Mouse (Mus musculus) intestine, embryonic 16.5 days (tissue): ENCODE measurements at regions not wholly inside any gene's neighbourhood (a gene's known extent, or its start where the extent isn't known, plus 50 kb on each side); places are given as distances from the start of the nearest gene placed in this dataset.

Experiments used
- ATAC-seq: fragments of 200-750 bp; cut with Nextera tagmentation; 2 replicates; pipeline ENCODE4 v1.8.0; 2017; ENCODE audit warnings: moderate TSS enrichment, moderate library complexity
- H3K27ac ChIP-seq: fragments of 300-500 bp; sonication (generic); 2 replicates; pipeline ENCODE4 v1.5.1; 2014; ENCODE audit warnings: mild to moderate bottlenecking, low read length
- H3K27me3 ChIP-seq: fragments of 300-500 bp; sonication (generic); replicated peaks from 2 replicates; pipeline ENCODE4 v1.6.1; 2014; ENCODE audit warnings: low read length, control low read depth, mixed read lengths; ENCODE audit not compliant: control insufficient read depth, insufficient read depth
- H3K36me3 ChIP-seq: fragments of 300-500 bp; sonication (generic); 2 replicates; pipeline ENCODE4 v1.6.1; 2014; ENCODE audit warnings: low read length, control low read depth; ENCODE audit not compliant: control insufficient read depth, insufficient read depth
- H3K4me1 ChIP-seq: fragments of 300-500 bp; sonication (generic); 2 replicates; pipeline ENCODE4 v1.6.1; 2014; ENCODE audit warnings: low read length, control low read depth, mixed read lengths; ENCODE audit not compliant: control insufficient read depth, insufficient read depth
- H3K4me2 ChIP-seq: fragments of 300-500 bp; sonication (generic); 2 replicates; pipeline ENCODE4 v1.6.1; 2014; ENCODE audit warnings: low read depth, low read length, control low read depth
- H3K4me3 ChIP-seq: fragments of 300-500 bp; sonication (generic); 2 replicates; pipeline ENCODE4 v1.5.1; 2014; ENCODE audit warnings: mild to moderate bottlenecking, low read length
- H3K9ac ChIP-seq: fragments of 300-500 bp; sonication (generic); 2 replicates; pipeline ENCODE4 v1.6.1; 2014; ENCODE audit warnings: low read depth, low read length
- H3K9me3 ChIP-seq: fragments of 300-500 bp; sonication (generic); 2 replicates; pipeline ENCODE4 v1.6.1; 2016; ENCODE audit warnings: low read length, control low read depth; ENCODE audit not compliant: control insufficient read depth
- WGBS: fragments of 180-500 bp; shearing (Covaris S2); extraction: QIAGEN DNeasy Blood & Tissue Kit; methylation state at CpG from one replicate; pipeline ENCODE4 v1.1.7; 2014; 5-methylcytosine and 5-hydroxymethylcytosine counted together

DNA sequence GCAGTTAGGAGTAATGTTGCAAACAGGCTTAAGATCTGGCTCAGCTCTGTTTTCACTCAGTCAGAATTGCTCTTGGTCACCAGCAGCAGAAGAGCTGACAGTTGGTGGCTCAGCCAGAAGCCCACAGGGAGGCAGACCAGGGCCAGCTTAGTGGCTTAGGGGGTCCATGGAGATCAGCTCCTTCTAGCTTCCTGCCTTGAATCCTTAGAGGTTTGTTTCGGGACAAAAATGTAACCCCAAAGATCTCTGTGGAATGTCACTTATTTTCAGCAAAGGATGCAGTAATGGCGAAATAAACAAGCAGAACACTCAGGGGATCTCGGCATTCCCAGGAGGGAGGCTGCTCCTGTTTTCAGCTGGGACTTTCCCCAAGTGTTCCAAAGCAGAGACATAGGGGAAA is 247.8 kb downstream of the 1500009L16Rik start:
- WGBS, result 53% methylated on average over 3 of the region's 3 CpGs

DNA sequence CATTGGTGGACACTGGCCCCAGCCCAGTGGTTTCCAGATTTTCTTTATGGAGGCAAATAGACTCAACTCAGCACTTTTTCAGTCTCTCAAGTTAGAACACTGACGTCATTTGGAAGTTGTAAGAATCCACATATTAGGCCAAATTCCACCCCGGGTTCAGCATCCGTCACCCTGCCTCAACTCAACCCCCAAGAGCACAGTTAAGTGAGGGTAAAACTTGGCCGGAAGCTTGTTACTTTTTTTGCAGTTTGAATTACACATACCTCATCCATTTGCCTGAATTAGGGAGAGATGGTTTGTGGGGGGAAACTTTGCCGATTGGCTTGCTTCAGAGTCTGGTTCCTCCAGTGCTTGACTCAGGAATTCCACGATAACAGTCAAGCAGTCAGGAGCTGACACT is 251.9 kb downstream of the 1500009L16Rik start:
- 72% methylated on average over 6 of the region's 6 CpGs for WGBS
- no peak overlapping the region for H3K4me3 ChIP-seq

More for the DNA sequence above, 247.8 kb downstream of the 1500009L16Rik start:
- H3K27ac ChIP-seq, result no peak overlapping the region
- H3K9ac ChIP-seq, result no peak overlapping the region
- H3K4me2 ChIP-seq, result no peak overlapping the region
- H3K27me3 ChIP-seq, result no peaks in the 10 kb centered on the region
- no peaks in the 10 kb centered on the region for H3K9me3 ChIP-seq
- ATAC-seq, result no peak
- no peaks in the 10 kb centered on the region for H3K4me1 ChIP-seq
- H3K36me3 ChIP-seq, result no peaks in the 10 kb centered on the region
- H3K4me3 ChIP-seq, result no peak overlapping the region

DNA sequence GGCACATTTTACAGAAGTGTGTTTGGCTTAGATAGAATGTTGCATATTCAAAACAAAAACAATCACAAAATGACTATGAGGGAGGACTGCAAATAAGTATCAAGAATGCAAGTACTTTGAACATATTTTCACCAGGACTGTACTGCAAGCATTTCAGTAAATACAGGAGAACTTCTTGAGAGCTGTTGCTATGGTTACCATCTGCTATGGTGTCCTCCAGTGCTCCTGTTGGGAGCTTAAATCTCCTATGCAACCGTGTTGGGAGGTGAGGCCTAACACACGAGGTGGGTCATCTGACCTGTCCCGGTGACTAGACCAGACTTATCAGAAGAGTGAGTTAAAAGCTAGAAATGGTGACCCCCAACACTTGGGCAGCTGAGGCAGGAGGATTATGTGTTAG is 253.9 kb downstream of the 1500009L16Rik start:
- Histone ChIP-seq H3K9me3 (no peaks in the 10 kb centered on the region), H3K4me1 (no peaks in the 10 kb centered on the region), H3K9ac (no peak overlapping the region), H3K4me2 (no peak overlapping the region), H3K4me3 (no peak overlapping the region), H3K27me3 (no peaks in the 10 kb centered on the region), H3K36me3 (no peaks in the 10 kb centered on the region), H3K27ac (no peak overlapping the region)
- WGBS, result 39% methylated on average over 3 of the region's 3 CpGs
- no peak for ATAC-seq

More for the DNA sequence above, 251.9 kb downstream of the 1500009L16Rik start:
- ATAC-seq, result no peak
- no peaks in the 10 kb centered on the region for H3K4me1 ChIP-seq
- no peak overlapping the region for H3K9ac ChIP-seq
- no peaks in the 10 kb centered on the region for H3K9me3 ChIP-seq
- no peaks in the 10 kb centered on the region for H3K27me3 ChIP-seq
- no peak overlapping the region for H3K27ac ChIP-seq
- H3K4me2 ChIP-seq, result no peak overlapping the region
- H3K36me3 ChIP-seq, result no peaks in the 10 kb centered on the region

DNA sequence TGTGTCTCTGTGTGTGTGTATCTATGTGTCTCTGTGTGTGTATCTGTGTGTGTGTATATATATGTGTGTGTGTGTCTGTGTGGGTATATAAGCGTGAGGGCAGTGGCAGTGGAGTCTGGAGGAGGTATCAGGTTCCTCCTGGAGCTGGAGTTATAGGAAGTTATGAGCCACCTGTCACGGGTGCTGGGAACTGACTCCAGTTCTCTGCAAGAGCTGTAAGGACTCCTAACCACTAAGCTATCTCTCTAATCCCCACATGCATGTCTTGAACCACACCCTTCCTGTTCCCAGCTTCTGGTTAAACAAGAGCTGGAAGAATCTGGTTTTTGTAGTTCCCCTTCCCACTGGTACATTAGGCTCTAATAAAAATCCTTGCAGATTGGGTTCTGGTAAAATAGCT is 257.3 kb downstream of the 1500009L16Rik start:
- H3K4me1 ChIP-seq, result no peaks in the 10 kb centered on the region
- no peaks in the 10 kb centered on the region for H3K36me3 ChIP-seq
- no peaks in the 10 kb centered on the region for H3K27me3 ChIP-seq
- WGBS, result 64% methylated on average over 2 of the region's 2 CpGs
- no peak overlapping the region for H3K27ac ChIP-seq
- no peak for ATAC-seq
- H3K4me2 ChIP-seq, result no peak overlapping the region
- no peak overlapping the region for H3K4me3 ChIP-seq
- no peaks in the 10 kb centered on the region for H3K9me3 ChIP-seq
- no peak overlapping the region for H3K9ac ChIP-seq

DNA sequence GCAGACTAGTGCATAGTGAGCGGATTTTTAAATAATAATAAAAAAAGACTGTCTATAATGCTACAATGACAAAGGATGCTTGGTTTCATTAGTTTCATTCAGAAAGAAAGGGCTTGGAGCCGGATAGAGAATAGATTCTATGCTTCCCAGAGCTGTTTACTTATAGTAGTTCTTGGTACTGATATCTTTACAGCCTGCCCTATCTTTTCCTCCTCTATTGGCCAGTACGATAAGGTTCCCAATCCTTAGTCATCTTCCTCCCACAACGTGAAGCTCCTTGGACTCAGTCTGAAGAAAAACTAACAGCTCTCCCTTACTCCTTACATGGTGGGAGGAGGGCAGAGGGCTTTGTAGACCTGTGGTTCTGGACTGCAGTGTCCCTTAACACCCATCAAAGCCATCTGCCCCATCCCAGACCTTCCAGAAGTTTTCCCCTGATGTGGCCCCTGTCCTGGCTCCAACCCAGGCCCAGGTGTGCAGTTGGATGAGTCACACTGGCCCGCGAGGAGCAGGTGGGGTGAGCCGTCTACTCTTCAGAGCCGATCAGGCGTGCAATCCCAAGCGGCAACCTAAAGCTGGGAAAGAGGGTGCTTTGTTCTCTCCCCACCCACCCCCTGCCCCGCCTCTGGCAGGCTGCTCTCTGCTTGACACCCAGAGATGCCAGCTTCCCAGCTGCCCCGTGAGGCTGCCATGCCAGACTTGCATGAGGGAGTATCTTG is 262.2 kb downstream of the 1500009L16Rik start:
- Histone ChIP-seq H3K27ac (no peak overlapping the region), H3K9ac (no peak overlapping the region), H3K4me3 (no peak overlapping the region), H3K4me2 (no peak overlapping the region), H3K9me3 (no peaks in the 10 kb centered on the region), H3K36me3 (no peaks in the 10 kb centered on the region), H3K27me3 (no peaks in the 10 kb centered on the region), H3K4me1 (no peaks in the 10 kb centered on the region)
- peak; percentile 83 for ATAC-seq
- 61% methylated on average over 12 of the region's 12 CpGs for WGBS

DNA sequence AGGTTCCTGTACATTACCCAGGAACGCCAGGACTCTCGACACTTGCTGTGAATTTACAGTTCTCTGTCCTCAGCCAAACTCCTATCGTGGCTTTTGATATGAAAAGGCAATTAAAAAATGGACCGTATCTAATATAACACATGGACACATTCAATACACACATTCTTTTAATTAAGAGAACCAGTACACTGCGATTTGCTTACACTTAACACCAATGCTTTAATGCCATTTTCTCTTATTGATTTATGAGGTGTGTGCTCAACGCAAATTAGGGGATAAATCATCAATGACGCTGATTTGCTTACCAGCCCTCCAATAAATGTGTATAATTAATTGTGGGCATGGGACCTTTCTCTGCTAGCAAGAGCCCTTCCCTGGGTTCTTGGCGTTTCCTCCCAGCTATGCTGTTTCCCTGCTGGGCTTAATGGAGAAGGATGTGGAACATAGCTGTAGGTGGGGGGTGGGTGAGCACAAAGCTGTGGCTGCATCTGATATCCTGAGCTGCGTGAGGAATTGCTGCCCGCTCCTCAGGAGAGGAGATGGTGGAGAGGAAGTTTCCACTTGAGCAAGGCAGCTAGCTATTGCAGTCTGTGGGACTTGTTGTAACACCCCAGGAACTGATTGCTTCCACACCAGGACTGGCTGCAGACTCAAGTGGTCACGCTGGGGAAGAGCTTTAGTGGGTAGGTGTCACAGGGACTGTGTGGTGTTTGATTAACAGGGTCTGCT is 270.1 kb downstream of the 1500009L16Rik start:
- H3K9me3 ChIP-seq, result no peaks in the 10 kb centered on the region
- H3K36me3 ChIP-seq, result no peaks in the 10 kb centered on the region
- H3K27me3 ChIP-seq, result no peaks in the 10 kb centered on the region
- no peak overlapping the region for H3K9ac ChIP-seq
- H3K27ac ChIP-seq, result peak overlapping the region; percentile 4; the same call in 1 of the 2 replicates
- H3K4me2 ChIP-seq, result no peak overlapping the region
- ATAC-seq, result peak; percentile 33; the same call in 1 of the 2 replicates
- peaks cover 6% of the 10 kb centered on the region; the same call in 1 of the 2 replicates for H3K4me1 ChIP-seq
- WGBS, result 52% methylated on average over 11 of the region's 11 CpGs
- H3K4me3 ChIP-seq, result no peak overlapping the region

DNA sequence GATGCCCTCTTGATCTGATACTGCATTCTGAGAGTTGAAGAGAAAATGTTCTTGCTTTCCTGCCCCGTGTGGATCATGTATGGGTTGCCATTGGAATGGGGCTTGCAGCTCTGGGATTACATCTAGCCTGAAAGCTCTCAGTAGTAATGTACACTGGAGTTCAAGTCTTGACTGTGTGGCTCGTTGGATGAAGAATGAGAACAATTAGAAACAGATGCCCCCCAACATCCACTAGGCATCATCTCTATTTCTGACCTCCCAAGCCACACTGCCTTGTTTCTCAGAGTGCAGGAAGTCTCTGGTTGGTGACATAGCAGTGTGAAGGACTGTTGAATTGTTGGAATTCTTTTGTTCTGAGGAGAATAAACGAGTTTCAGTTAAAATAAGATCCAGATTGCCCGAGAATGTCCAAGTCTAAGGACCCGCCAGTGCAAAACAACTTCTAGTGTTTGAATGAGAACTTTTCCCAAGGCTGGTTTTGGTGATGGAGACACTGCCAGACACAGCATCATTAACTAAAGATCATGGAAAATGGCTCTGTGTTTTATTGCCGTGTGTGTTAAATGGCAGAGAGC is 272.4 kb downstream of the 1500009L16Rik start:
- Histone ChIP-seq H3K4me1 (peaks cover 6% of the 10 kb centered on the region; the same call in 1 of the 2 replicates), H3K9ac (no peak overlapping the region), H3K27me3 (no peaks in the 10 kb centered on the region), H3K4me2 (no peak overlapping the region), H3K36me3 (no peaks in the 10 kb centered on the region), H3K4me3 (no peak overlapping the region), H3K27ac (peak overlapping the region; percentile 47), H3K9me3 (no peaks in the 10 kb centered on the region)
- no peak for ATAC-seq
- 43% methylated on average over 6 of the region's 6 CpGs for WGBS

DNA sequence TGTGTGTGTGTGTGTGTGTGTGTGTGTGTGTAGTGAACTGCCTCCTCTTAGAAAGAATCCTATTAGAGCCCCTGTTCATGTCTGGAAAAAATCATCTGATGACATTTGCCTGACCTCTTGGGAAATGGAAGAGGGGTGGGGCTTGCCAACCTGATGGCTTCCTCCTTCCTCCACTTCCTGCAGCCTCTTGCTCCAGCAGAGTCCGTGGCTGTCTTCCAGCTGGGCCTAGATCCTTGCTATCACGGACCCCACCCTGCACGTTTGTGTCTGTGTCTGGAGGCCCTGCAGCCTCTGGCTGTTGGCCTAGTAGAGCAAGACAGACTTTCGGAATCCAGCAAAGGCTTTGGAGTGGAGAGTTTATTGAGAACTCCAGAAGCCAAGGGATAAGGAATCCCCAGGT is 273.2 kb downstream of the 1500009L16Rik start:
- no peaks in the 10 kb centered on the region for H3K36me3 ChIP-seq
- H3K9ac ChIP-seq, result no peak overlapping the region
- H3K4me3 ChIP-seq, result no peak overlapping the region
- peak; percentile 77 for ATAC-seq
- peaks cover 6% of the 10 kb centered on the region; the same call in 1 of the 2 replicates for H3K4me1 ChIP-seq
- no peak overlapping the region for H3K4me2 ChIP-seq
- H3K27me3 ChIP-seq, result no peaks in the 10 kb centered on the region
- H3K27ac ChIP-seq, result peak overlapping the region; percentile 47
- WGBS, result 23% methylated on average over 4 of the region's 4 CpGs
- no peaks in the 10 kb centered on the region for H3K9me3 ChIP-seq

DNA sequence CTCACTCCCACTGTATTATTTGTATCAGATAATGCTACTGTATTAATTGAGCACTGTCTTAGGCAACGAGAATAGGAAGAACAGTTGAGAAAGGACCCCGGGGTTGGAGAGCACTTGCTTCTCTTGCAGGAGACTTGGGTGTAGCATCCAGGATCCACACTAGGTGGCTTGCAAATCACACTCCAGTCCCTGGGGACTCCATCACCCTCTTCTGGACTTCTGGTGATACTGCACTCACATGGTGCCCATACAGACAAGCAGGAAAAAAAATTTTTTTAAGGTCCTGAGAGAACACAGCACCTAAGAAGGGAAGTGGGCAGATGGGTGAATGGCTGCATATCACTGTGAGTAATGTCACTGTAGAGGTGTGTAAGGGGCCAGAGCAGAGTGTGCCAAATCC is 273.8 kb downstream of the 1500009L16Rik start:
- peaks cover 6% of the 10 kb centered on the region; the same call in 1 of the 2 replicates for H3K4me1 ChIP-seq
- H3K4me3 ChIP-seq, result no peak overlapping the region
- H3K27ac ChIP-seq, result 0 out of 2 replicates have a peak overlapping the region, but pooled peaks have one; percentile 24
- H3K9ac ChIP-seq, result no peak overlapping the region
- H3K36me3 ChIP-seq, result no peaks in the 10 kb centered on the region
- no peaks in the 10 kb centered on the region for H3K27me3 ChIP-seq
- no peak for ATAC-seq
- 83% methylated on average over 2 of the region's 2 CpGs for WGBS
- H3K9me3 ChIP-seq, result no peaks in the 10 kb centered on the region
- H3K4me2 ChIP-seq, result no peak overlapping the region
